Mouse (Mus musculus) liver, adult 2 months (tissue): ENCODE measurements at regions not wholly inside any gene's neighbourhood (a gene's known extent, or its start where the extent isn't known, plus 50 kb on each side); places are given as distances from the start of the nearest gene placed in this dataset.

Source experiments
- CTCF ChIP-seq: fragments of 200-500 bp; IDR thresholded peaks from 2 replicates; pipeline ENCODE4 v1.5.1; 2011; ENCODE audit warnings: low read depth, low read length, control low read depth
- POLR2A ChIP-seq: fragments of 200-500 bp; IDR thresholded peaks from 2 replicates; pipeline ENCODE4 v1.6.1; 2011; ENCODE audit warnings: low read length, control low read depth; ENCODE audit not compliant: insufficient read depth; ENCODE audit errors: extremely low read depth

- TF ChIP-seq CTCF = no peak
- TF ChIP-seq POLR2A = no peak
Observed at GRCm38 (mm10) chr10:21218431-21218830, 57.6 kb upstream of the Myb start.
